Mouse (Mus musculus): Measurements from ENCODE around the gene Cyp1a2.

The Cyp1a2 gene

GRCm38 (mm10) chr9:57683520-57683919, at the start of gene Cyp1a2:
Gene Cyp1a2, minus strand, starts transcription at chr9:57683703.
- DNase-seq, result no peak

- peak; percentile 25 for DNase-seq
Measured at GRCm38 (mm10) chr9:57728312-57728711, 44.8 kb upstream of the Cyp1a2 start.

GRCm38 (mm10) chr9:57724701-57725100, 41.2 kb upstream of the Cyp1a2 start:
- no peak for DNase-seq

GRCm38 (mm10) chr9:57723796-57724195, 40.3 kb upstream of the Cyp1a2 start:
- DNase-seq, result no peak

- DNase-seq, result no peak
Measured at GRCm38 (mm10) chr9:57723315-57723715, 39.8 kb upstream of the Cyp1a2 start.

- no peak for DNase-seq
Measured at GRCm38 (mm10) chr9:57722371-57722770, 38.9 kb upstream of the Cyp1a2 start.

- DNase-seq, result no peak
Measured at GRCm38 (mm10) chr9:57720736-57721135, 37.2 kb upstream of the Cyp1a2 start.

GRCm38 (mm10) chr9:57718408-57718807, 34.9 kb upstream of the Cyp1a2 start:
- DNase-seq, result no peak

GRCm38 (mm10) chr9:57712194-57712593, 28.7 kb upstream of the Cyp1a2 start:
- no peak for DNase-seq

GRCm38 (mm10) chr9:57710214-57710613, 26.7 kb upstream of the Cyp1a2 start:
- DNase-seq, result peak; percentile 34

- peak; percentile 66 for DNase-seq
Measured at GRCm38 (mm10) chr9:57708720-57709274, 25.3 kb upstream of the Cyp1a2 start.

- peak; percentile 94 for DNase-seq
Measured at GRCm38 (mm10) chr9:57708068-57708719, 24.7 kb upstream of the Cyp1a2 start, which contains the start of gene Edc3. Gene Edc3, plus strand, starts transcription at chr9:57708540.

- DNase-seq, result no peak
Measured at GRCm38 (mm10) chr9:57706496-57706895, 23.0 kb upstream of the Cyp1a2 start.

- no peak for DNase-seq
Measured at GRCm38 (mm10) chr9:57698466-57699150, 15.1 kb upstream of the Cyp1a2 start.

- no peak for DNase-seq
Measured at GRCm38 (mm10) chr9:57697380-57697779, 13.9 kb upstream of the Cyp1a2 start.

- peak; percentile 22 for DNase-seq
Measured at GRCm38 (mm10) chr9:57696380-57697285, 13.1 kb upstream of the Cyp1a2 start.

GRCm38 (mm10) chr9:57694108-57694507, 10.6 kb upstream of the Cyp1a2 start:
- DNase-seq, result no peak

- no peak for DNase-seq
Measured at GRCm38 (mm10) chr9:57688606-57689005, 5.1 kb upstream of the Cyp1a2 start.

GRCm38 (mm10) chr9:57688158-57688557, 4.7 kb upstream of the Cyp1a2 start:
- DNase-seq, result peak; percentile 49

- no peak for DNase-seq
Measured at GRCm38 (mm10) chr9:57687751-57688150, 4.2 kb upstream of the Cyp1a2 start, which contains the start of gene Cyp1a1. Gene Cyp1a1, plus strand, starts transcription at chr9:57687928.

- DNase-seq, result no peak
Measured at GRCm38 (mm10) chr9:57686011-57686410, 2.5 kb upstream of the Cyp1a2 start.

- no peak for DNase-seq
Measured at GRCm38 (mm10) chr9:57681411-57681810, 2.1 kb downstream of the Cyp1a2 start.

- no peak for DNase-seq
Measured at GRCm38 (mm10) chr9:57671500-57671899, 12.0 kb downstream of the Cyp1a2 start.
